Mouse (Mus musculus) liver, embryonic 14.5 days (tissue): Measurements from ENCODE around the gene Sycp2. TPM values are rescaled to one million over a fixed set of nuclear protein-coding genes. Genes with fewer than 3 reads are reported as not detected.

Experiments used
- ATAC-seq: fragments of 200-750 bp; cut with Nextera tagmentation; 2 replicates; pipeline ENCODE4 v1.8.0; 2017; ENCODE audit warnings: moderate number of reproducible peaks, mild to moderate bottlenecking, moderate library complexity; ENCODE audit not compliant: insufficient read depth
- DNase-seq, 3 experiments: peaks; one replicate each; pipeline ENCODE4 v3.0.0-alpha.2; 2012 to 2013; ENCODE audit warnings: low read depth in 3 of 3, low spot score in 3 of 3
- H3K27ac ChIP-seq: fragments of 300-500 bp; sonication (generic); 2 replicates; pipeline ENCODE4 v1.5.1; 2014; ENCODE audit warnings: moderate library complexity, mild to moderate bottlenecking, control low read depth, inconsistent platforms
- H3K27me3 ChIP-seq: fragments of 300-500 bp; sonication (generic); 2 replicates; pipeline ENCODE4 v1.6.1; 2014; ENCODE audit warnings: mild to moderate bottlenecking, low read length, moderate library complexity; ENCODE audit not compliant: control insufficient read depth, insufficient read depth
- H3K36me3 ChIP-seq: fragments of 300-500 bp; sonication (generic); replicated peaks from 2 replicates; pipeline ENCODE4 v1.6.1; 2014; ENCODE audit warnings: low read depth; ENCODE audit not compliant: control insufficient read depth, insufficient read depth
- H3K4me1 ChIP-seq, 2 experiments: fragments of 200-500 bp in 1 of 2; fragments of 300-500 bp in 1 of 2; sonication (generic) in 1 of 2; replicated peaks; 2 replicates each; pipeline ENCODE4 v1.6.1; 2012 to 2014; ENCODE audit warnings: antibody characterized with exemption in 1 of 2, inconsistent platforms in 1 of 2, low read length in 1 of 2; ENCODE audit not compliant: control insufficient read depth in 2 of 2, insufficient read depth in 2 of 2
- H3K4me2 ChIP-seq: fragments of 300-500 bp; sonication (generic); 2 replicates; pipeline ENCODE4 v1.6.1; 2014; ENCODE audit warnings: low read depth, mild to moderate bottlenecking, control low read depth, moderate library complexity
- H3K4me3 ChIP-seq, 2 experiments: fragments of 200-500 bp in 1 of 2; fragments of 300-500 bp in 1 of 2; sonication (generic) in 1 of 2; 2 replicates each; pipeline ENCODE4 v1.5.1; 2012 to 2014; ENCODE audit warnings: low read depth in 2 of 2, low read length in 2 of 2, mild to moderate bottlenecking in 2 of 2, control low read depth in 1 of 2, inconsistent platforms in 1 of 2, moderate library complexity in 1 of 2; ENCODE audit not compliant: insufficient read depth in 1 of 2
- H3K9ac ChIP-seq: fragments of 300-500 bp; sonication (generic); replicated peaks from 2 replicates; pipeline ENCODE4 v1.6.1; 2014; ENCODE audit warnings: mild to moderate bottlenecking, control low read depth, moderate library complexity
- H3K9me3 ChIP-seq: fragments of 300-500 bp; sonication (generic); 2 replicates; pipeline ENCODE4 v1.6.1; 2016; ENCODE audit warnings: low read length, mixed read lengths; ENCODE audit not compliant: control insufficient read depth
- CTCF ChIP-seq: IDR thresholded peaks from 2 replicates; pipeline ENCODE4 v1.5.1; 2016; ENCODE audit warnings: antibody characterized with exemption, low read depth, control low read depth
- EP300 ChIP-seq: IDR thresholded peaks from 2 replicates; pipeline ENCODE4 v1.6.1; 2016; ENCODE audit warnings: antibody characterized with exemption, low read depth
- WGBS: fragments of 180-500 bp; shearing (Covaris S2); extraction: QIAGEN DNeasy Blood & Tissue Kit; methylation state at CpG from one replicate; pipeline ENCODE4 v1.1.7; 2014; ENCODE audit not compliant: insufficient replicate concordance; 5-methylcytosine and 5-hydroxymethylcytosine counted together
- polyA plus RNA-seq, 2 experiments: library from polyadenylated mRNA; depleted of rRNA in 1 of 2; stranded (reverse) in 1 of 2; unstranded in 1 of 2; fragments of >200 nt; fragmentation: Nextera tagmentation in 1 of 2; extraction: Ambion mirVana in 1 of 2; gene quantifications; 2 replicates each; pipeline versions ENCODE4 v1.2.1 to v1.2.3; 2012 to 2014

The Sycp2 gene
- polyA plus RNA-seq, 2 experiments = 0.02 TPM; not detected in 1

- peak in 1 of 3 experiments; percentile 4 for DNase-seq
- WGBS = under 1% methylated on average over 67 of the region's 74 CpGs
- no peak for TF ChIP-seq EP300
- no peak for TF ChIP-seq CTCF
- peaks cover 0 to 7% of the 10 kb centered on the region in 2 experiments; a peak in 1 of 4 replicates for H3K4me1 ChIP-seq
- peak; percentile 39; the same call in 1 of the 2 replicates for ATAC-seq
- no peaks in the 10 kb centered on the region for H3K9me3 ChIP-seq
- peak within 1 kb of the TSS; percentile 46 to 50 for H3K4me3 ChIP-seq
- peak within 1 kb of the TSS; percentile 62 for H3K4me2 ChIP-seq
- no peak within 1 kb of the TSS for H3K9ac ChIP-seq
- no peak within 1 kb of the TSS for H3K27ac ChIP-seq
- no peaks in the 10 kb centered on the region for H3K36me3 ChIP-seq
- peaks cover 17% of the 10 kb centered on the region for H3K27me3 ChIP-seq
Observed at GRCm38 (mm10) chr2:178414261-178415149, 7.0 kb upstream of the Sycp2 start, which contains the start of the genes Ppp1r3d and Fam217b. Ppp1r3d (minus strand) TSS chr2:178414472. Fam217b (plus strand) TSS chr2:178414524.

GRCm38 (mm10) chr2:178413481-178414260 is 6.2 kb upstream of the Sycp2 start:
- TF ChIP-seq CTCF = no peak
- TF ChIP-seq EP300 = no peak
- Histone ChIP-seq H3K27ac (no peak overlapping the region), H3K4me2 (peak overlapping the region; percentile 62), H3K36me3 (no peaks in the 10 kb centered on the region), H3K9me3 (no peaks in the 10 kb centered on the region), H3K9ac (no peak overlapping the region), H3K4me1 (peaks cover 0 to 7% of the 10 kb centered on the region in 2 experiments; a peak in 1 of 4 replicates), H3K4me3 (peak overlapping the region; percentile 9 to 46; a peak in 3 of 4 replicates), H3K27me3 (peaks cover 17% of the 10 kb centered on the region)
- 19% methylated on average over 75 of the region's 75 CpGs for whole genome bisulfite sequencing
- ATAC-seq (no peak), DNase-seq (no peak)

GRCm38 (mm10) chr2:178413081-178413480 is 5.6 kb upstream of the Sycp2 start:
- Histone ChIP-seq H3K9ac (no peak overlapping the region), H3K4me2 (no peak overlapping the region), H3K36me3 (no peaks in the 10 kb centered on the region), H3K4me1 (peaks cover 0 to 7% of the 10 kb centered on the region in 2 experiments; a peak in 1 of 4 replicates), H3K4me3 (no peak overlapping the region), H3K27ac (no peak overlapping the region), H3K9me3 (no peaks in the 10 kb centered on the region), H3K27me3 (peaks cover 17% of the 10 kb centered on the region)
- ATAC-seq (no peak), DNase-seq (no peak)
- no peak for TF ChIP-seq CTCF
- no peak for TF ChIP-seq EP300
- WGBS = 61% methylated on average over 13 of the region's 13 CpGs

DNA sequence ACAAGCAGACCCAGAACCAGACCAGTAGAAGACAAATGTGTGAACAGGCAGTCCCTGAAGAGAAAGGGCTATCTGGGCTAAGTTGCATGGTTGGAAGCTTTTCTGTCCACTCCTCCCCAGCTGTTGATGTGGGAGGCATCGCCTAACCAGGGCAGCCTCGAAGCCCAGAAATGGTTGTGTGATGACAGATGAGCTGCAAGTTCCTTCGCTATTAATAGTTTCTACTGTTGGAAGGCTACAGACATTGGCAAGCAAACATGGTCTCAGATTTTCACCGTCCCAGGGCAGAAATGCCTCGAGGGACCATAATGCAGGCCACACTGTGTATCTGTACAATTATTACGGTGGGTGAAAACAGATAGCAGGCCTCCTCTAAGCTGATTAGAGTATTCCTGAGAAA is 5.1 kb upstream of the Sycp2 start:
- no peak for TF ChIP-seq EP300
- 55% methylated on average over 6 of the region's 6 CpGs for WGBS

DNA sequence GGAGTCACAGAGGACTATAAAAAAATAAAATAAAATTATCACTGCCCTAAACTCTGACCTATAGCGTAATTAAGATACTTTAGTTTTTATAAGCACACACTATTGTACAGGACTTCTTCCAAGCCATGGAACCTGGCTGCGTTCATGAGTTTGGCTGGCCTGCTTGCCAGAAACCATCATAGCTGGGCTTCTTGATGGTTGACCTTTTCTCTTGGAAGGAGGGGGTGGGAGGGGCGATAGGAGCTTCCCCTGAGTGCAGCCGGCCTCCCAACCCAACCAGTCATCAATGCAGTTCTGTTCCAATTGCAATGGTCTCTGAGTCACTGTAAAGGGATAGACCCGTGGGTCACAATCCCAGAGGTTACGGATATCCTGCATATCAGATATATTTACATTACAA is 2.8 kb upstream of the Sycp2 start:
- no peaks in the 10 kb centered on the region for H3K4me1 ChIP-seq
- no peaks in the 10 kb centered on the region for H3K36me3 ChIP-seq
- WGBS = 56% methylated on average over 6 of the region's 6 CpGs
- DNase-seq (no peak), ATAC-seq (no peak)
- no peak overlapping the region for H3K4me3 ChIP-seq
- no peak overlapping the region for H3K27ac ChIP-seq
- peaks cover 17% of the 10 kb centered on the region for H3K27me3 ChIP-seq
- H3K9me3 ChIP-seq = no peaks in the 10 kb centered on the region
- no peak overlapping the region for H3K4me2 ChIP-seq
- TF ChIP-seq CTCF (no peak), EP300 (no peak)
- no peak overlapping the region for H3K9ac ChIP-seq

More for the DNA sequence above, 5.1 kb upstream of the Sycp2 start:
- Histone ChIP-seq H3K4me2 (no peak overlapping the region), H3K27me3 (peaks cover 17% of the 10 kb centered on the region), H3K4me3 (no peak overlapping the region), H3K4me1 (peaks cover 0 to 7% of the 10 kb centered on the region in 2 experiments; a peak in 1 of 4 replicates), H3K27ac (no peak overlapping the region), H3K9me3 (no peaks in the 10 kb centered on the region), H3K36me3 (no peaks in the 10 kb centered on the region), H3K9ac (no peak overlapping the region)
- ATAC-seq = no peak
- DNase-seq = no peak
